Mouse (Mus musculus) adrenal gland, adult 18-20 months (tissue): Measurements from ENCODE around the gene Plekha6. TPM values are rescaled to one million over a fixed set of nuclear protein-coding genes. Genes with fewer than 3 reads are reported as not detected.

Experiments used
- DNase-seq, 2 experiments: peaks; one replicate each; pipeline ENCODE4 v3.0.0; 2021 to 2022; ENCODE audit warnings: low spot score in 2 of 2
- total RNA-seq, 2 experiments: library from RNA; stranded (reverse); gene quantifications; 1 replicate in 1 of 2; 2 replicates in 1 of 2; pipeline ENCODE4 v1.2.3; 2021

Gene Plekha6
- total RNA-seq, 2 experiments from 2014 or later, result 9.0 to 17.9 TPM

DNA sequence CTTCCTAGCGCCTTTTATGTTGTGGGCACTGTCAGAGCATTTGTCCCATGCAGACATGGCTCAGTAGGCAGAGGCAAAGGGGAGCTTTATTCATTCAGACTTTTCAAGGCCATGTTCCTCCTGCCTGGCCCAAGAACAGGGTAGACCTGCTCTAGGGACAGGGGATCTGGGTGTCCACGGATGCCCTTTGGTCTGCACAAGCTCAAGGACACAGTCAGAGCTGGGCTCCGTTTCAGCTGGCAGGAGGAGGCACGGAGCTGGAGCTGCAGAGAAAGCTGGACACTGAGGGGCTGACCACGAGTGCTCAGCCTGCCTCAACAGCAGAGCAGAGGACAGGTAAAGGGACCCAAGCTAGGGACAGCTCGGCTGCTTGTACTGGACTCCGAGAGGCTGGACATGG is 46.8 kb downstream of the Plekha6 start:
- DNase-seq, result peak in 1 of 2 experiments; percentile 47

DNA sequence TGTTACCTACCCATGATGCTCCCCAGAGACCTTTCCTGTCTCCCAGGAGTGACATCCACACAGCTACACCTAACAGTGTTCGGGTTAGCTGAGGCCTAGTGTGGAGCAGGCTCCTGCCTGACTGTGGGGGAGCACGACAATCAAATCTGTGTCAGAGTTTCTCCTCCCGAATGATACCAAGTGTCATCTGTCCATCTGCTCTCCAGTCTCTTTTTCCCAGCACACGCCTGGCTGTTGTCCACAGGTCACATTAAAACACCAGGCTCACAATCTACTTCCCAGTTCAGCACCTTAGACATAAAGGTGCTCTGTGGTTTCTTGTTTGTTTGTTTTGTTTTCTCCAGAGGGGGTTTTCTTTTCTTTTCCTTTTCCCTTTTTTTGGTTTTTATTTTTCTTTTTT is 48.3 kb downstream of the Plekha6 start:
- DNase-seq, result no peak

DNA sequence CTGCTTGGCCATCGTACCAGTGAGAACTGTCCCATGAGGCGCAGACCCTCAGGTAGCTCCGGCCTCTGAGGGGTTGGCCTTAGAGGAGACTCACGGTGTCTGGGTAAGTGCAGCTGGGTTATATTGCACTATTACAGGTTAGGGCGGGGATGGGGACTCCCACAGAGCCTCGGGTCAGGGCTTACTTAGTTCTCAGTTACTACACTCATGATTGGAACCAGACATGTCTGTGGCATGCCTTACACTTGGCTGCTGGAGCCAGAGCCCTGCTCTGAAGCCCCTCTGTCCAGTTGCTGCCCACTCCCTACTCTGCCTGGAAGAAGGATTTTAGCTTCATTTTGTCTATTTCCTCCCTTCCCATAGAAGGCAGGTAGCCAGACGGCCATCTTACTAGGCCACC is 49.1 kb downstream of the Plekha6 start:
- no peak for DNase-seq

DNA sequence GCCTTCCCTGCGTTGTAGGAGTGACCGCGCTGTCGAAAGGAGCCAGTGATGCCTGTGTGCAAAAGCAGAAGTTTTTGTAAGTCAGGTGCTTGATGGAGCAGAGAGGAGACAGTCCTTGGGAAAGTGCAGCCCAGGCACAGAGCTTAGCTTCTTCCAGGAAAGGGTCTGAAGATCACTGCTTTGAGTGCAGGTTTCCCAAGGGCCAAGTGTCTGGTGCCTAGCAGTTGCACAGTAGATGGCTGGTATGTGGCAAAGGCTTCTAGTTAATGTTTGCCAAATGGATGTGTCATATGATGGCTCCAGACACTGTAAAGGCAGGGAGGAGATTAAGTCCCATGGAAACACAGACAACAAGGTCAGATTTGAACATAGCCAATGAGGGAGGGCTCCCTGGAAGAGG is 49.9 kb downstream of the Plekha6 start:
- DNase-seq, result no peak

DNA sequence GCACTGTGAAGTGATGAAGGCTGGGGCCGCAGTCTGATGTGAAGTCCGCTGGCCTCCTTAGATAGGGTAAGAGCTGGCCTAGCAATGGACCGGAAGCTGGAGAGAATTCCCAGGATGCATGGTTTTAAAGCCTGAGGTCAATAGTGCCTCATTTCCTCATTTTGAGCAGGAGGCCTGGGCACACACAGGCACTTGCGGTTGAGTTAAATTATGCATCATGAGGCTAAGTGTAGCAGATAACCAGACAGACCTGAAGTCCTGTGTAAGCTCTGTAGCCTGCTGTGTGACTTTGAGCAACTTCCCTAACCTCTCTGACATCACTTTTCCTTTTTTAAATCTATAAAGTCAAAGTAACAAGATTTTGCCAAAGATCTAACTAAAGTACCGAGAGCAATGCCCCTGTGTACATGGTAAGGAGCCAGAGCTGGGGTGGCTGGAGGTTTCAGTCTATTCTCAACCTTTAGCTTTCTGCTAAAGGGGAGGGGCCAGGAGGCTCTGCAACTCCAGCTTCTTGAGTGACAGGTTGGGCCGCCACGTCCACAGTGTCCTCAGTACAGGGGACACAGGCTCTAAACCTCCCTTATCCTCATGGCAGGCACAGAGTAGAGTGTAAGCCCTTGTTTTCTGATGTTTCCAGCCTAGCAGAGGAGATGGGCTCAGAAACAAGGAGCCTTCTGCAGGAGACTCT is 50.8 kb downstream of the Plekha6 start:
- DNase-seq, result no peak

DNA sequence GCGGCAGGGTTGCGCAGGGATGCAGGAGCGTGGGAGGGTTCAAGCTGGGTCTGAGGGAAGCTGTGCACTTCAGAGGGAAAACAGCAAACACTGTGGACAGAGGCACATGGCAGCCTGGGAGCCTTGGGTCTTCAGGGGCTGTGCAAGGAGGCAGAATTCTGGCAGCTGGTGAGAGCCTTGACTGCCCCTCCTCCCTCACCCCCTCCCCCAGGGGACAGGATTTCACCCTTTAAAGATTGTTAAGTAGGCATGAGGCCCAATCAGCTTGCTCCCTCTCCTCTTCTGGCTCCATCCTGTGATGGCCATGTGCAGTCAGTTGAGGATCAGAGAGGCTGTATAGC is 51.3 kb downstream of the Plekha6 start:
- DNase-seq, result no peak

DNA sequence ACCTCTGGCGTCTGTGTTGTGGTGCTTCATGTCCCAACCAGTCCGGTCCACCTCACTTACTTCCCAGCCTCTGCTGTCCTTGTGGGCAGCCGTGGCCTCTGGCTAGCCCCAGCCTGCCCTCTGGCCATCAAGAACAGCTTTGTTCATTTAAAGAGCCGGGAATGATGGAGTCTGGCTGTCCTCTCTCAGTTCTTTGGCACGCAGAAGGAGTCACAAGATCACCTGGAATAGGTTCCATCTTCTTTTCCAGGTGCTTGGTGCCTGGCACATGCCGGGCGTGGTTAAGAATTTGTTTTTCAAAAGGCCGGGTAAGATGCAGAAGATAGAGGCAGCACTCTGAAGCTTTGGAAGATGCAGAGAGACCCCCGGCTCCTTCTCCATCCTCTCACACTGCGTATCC is 51.7 kb downstream of the Plekha6 start:
- DNase-seq, result no peak

DNA sequence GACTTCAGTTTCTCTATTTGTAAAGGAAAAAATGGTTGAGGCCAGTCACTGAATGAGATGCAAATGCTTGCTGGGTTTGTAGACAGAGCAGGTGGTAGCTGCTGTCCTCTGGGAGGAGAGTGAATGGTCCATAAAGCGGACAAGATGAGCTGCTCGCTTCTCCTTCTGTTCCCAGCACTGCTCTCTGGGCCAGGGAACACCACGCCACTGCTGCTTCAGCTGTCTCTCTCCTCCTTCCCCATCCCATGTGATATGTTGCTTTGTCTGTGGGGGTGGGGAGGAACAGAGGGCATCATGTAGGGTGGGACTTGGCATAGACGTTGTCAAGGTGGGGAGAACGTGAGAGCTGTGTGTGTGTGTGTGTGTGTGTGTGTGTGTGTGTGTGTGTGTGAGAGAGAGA is 53.0 kb downstream of the Plekha6 start:
- DNase-seq, result no peak

DNA sequence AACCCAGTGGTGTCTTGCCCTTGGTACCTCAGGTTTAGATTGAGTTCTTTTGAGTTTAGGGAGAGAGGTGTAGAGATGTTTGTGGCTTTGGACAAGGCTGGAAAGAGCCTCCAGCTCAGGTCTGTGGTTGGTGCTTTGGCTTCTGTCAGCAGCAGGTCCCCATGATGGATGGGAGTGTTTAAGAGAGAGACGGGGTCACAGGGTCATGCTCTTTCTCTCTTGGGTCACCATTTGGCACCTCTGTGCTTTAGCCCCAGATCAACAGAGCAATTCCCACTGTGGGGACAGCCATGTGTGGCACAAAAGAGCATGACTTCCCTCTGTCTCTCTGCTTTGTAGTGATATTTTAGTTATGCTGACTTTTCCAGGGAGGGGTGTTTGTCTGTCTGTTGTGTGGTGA is 55.1 kb downstream of the Plekha6 start:
- DNase-seq, result no peak

DNA sequence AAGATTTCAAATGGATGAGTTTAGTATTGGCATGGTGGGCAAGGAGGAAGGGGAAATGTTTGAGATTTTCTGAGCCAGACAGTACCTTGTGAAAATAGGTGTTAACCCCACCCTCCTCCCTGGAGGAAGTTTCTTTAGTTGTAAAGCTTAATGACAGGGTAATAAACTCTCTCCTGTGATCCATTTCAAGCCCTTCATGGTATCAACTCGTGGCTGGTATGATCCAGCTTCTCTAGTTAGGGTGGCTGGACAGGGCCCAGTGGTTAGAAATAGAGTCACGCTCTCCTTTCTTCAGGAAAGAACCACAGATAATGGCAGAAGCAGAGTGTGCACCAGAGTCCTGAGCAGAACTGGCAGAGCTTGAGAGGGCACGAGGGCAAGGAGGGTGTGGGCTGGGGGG is 57.4 kb downstream of the Plekha6 start:
- DNase-seq, result no peak

DNA sequence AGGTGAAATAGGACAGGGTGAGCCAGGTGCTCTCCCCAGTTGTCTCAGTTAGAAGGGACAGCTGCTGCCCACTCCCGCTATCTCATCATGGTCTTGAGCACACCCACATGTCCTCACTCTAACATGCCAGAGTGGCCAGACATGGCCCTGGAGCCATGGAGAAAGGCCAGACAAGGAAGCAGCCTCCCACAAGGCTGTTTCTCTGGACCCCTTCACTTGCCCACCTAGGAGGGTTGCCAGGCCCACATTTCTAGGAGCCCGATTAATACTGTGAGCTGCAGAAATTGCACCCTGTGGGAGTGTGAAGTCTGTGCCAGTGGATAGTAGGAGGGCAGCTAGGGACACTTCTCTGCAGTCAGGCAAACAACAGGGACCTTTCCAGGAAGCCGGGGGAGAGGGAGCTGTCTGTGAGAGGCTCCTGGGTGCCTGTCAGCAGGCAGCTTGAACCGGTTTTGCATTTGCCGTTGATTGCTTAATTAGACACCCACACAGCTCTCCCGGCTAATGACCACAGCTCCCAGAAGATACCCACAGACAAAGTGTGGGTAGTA is 58.5 kb downstream of the Plekha6 start:
- DNase-seq, result no peak

DNA sequence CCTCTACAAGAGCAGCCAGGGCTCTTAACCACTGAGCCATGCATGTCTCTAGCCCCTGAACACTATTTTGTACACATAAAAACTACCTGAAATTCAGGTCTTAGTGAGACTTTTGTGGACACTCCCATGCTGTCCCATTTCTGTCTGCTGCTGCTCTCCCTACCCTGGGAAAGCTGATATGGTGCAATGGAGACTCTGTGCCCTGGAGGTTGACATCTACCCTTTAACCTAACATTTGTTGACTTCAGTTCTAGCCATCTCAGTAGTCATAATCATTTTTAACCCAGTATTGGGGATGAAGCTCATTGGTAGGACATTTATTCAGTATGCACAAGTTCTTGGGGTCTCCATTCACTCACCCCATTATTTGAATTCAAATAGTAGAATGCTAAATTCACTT is 60.7 kb downstream of the Plekha6 start:
- DNase-seq, result no peak

DNA sequence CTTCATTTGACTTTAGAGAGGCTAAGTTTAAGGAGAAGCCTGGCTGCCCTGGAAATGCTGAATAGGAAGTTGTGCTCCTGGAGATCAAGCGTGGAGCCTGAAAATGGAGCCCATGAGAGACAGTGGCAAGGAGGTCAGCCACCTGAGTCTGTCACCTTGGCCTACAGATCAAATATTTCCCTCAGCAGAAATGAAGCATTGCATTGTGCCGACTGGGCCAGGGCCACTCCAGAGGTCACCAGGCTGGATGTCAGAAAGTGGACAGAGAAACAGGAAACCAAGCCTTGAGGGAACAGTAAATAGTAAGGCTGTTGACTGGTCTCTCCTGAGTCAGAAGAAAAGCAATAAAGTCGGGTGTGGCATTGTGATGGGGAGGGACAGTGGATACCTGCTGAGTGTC is 61.1 kb downstream of the Plekha6 start:
- DNase-seq, result no peak

DNA sequence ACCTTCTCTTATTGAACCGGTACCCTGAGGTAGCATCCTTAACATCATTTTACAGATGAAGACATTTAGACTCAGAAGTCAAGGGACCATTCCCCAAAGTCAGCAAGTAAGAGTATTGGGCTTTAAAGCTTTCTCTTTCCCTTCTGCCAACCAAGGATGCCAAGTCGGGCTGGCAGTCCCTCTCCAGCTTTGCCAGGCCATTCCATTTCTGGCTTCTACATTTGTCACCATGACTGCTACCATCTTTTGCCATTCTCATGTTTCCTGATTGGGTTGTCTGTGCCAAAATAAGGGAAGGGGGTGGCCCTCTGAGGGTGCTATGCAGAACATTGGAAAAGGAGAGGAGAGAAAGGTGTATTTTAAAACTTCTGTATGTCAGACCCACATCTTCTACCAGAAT is 61.6 kb downstream of the Plekha6 start:
- no peak for DNase-seq

DNA sequence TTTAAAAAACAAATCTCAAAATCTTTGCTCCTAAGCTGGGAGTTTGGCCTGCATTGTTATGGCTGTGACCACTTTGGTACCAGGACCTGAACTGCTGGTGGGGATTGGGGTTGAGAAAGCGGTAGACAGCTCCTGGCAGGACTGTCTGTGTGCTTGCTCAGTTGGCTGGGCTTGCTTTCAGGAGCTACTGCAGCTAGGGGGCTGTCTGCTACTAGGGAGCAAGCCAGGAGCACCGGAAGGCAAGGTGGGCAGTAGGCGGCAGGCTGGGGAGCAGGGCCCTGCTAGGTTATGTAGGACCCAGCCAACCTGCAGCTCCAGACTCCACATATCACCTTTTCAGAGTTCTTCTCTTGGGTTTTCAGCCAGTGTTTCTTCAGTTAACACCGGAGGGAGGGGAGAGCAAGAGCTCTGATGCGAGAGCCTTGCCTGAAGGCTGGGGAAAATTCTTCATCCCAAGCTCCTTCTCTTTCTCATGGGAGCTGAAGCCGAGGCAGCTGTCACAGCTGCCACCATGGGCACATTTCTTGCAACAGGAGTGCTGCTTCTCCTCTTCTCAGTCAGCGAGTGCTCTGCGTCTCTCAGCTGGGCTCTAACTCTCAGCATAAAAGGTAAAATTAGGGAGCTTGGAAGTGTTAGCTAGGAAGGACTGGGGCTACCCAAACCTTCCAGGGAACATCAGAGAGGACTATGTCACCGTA is 62.1 kb downstream of the Plekha6 start:
- DNase-seq, result no peak

DNA sequence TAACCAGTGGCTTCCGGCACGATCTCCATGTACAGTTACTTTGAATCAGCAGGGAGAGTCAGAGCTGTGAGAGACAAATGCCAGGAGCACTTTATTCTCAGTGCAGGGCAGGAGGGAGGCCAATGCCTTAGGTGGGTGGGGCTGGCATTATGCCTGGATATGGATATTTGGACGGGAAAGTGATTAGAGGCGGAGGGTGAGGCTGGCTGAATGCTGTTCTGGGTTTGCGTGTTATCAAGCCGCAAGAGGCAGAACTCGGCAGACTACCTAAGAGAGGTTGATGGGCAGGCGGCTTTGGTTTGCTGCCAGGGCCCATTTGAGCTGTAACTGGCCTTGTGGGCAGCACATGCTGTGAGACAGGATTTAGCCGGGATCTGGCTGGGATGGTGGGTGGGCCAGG is 62.9 kb downstream of the Plekha6 start:
- DNase-seq, result peak; percentile 33 to 51

DNA sequence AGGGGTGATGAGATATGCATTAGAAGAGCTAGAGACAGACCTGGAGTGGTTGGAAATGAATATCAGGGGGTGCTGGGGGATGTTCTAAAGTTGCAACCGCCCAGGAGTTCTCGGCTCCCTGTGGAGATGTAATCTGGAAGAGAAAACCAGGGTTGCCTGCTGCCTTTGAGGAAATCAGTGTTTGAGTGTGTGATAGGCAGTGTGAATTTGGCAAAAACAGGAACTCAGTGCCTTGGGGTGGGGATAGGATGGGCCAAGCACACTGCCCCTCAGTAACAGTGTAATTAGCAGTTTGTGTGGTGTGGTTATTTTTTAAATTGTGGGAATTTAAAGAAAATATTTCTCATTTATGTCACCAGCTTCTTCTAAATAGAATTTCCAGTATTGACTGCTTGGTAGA is 63.4 kb downstream of the Plekha6 start:
- no peak for DNase-seq

DNA sequence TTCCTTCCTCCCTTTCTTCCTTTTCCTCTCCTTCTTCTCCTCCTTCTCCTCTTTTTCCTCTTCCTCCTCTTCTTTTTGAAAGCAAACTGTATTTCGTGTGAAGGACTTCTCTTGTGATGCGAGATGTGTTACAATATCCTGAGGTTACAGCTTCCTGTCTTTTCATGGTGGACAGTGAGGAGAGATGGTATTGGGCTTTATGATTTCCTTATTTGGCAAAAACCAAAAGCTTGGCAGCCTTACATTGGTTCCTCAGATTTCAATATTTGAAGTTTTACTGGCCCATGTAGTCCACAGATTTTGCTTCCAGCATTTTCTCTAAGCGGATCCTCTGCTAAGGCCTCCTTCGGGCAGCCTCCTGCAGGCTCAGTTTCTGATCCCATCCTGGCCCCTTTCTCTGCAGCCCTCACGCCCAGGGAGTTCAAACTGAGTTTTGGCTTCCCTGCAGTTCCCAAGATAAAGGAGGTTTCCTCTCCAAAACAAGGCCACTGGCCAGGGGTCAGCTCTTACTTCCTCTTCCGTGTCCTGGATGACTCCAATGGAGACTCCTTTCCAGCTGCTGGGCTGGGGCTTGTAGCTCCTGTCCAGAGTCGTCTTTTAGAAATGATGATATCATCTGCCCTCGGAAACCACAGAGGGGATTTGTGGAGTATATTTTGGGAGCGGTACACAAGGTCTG is 64.9 kb downstream of the Plekha6 start:
- no peak for DNase-seq

DNA sequence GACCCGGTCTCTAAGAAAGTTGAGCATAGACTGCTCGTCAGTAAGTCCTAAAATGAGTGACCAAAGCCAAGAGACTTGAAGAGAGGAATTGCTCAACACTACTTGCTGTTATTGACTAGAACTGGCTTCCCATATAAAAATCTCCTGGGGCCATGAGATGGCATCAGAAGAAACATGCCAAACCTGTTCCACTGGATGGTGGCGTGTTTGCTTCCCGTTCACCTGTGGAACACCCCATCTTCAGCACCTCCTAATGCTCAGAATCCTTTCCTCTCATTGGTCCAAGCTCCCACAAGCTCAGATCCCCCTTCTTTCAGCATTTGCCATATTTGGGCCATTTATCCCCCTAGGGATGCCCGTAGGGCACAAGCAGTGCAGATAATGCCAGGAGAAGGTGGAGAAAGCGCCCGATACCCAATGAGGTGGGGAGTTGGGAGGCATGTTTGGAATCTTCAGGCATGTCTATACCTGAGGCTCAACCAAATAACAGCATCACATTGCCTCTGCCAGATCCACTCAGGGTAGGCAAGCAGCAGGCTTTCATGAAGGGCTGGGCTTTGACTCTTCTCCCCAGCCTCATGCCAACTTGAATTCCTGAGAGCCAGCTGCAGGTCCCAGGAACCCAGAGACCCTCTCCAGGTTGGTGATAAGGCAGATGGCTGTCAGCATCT is 67.6 kb downstream of the Plekha6 start:
- DNase-seq, result no peak

DNA sequence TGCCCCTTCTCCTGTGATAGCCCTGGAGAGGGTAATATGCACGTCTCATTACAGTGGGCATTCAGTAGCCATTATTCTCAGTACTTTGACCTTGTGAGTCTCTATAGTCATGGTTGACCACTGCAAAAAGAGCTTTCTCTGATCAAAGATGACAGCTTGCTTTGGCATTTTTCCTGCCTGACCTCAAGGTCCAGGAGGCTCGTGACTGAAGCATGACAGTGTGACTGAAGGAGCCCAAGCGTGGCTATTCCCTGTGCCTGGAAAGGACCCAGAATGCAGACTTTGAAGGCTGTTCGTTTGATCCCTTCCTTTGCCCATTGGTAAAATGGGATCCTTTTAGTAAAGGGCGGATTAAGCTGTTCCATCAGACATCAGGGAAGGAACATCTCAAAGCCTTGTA is 71.9 kb downstream of the Plekha6 start:
- DNase-seq, result peak in 1 of 2 experiments; percentile 46

DNA sequence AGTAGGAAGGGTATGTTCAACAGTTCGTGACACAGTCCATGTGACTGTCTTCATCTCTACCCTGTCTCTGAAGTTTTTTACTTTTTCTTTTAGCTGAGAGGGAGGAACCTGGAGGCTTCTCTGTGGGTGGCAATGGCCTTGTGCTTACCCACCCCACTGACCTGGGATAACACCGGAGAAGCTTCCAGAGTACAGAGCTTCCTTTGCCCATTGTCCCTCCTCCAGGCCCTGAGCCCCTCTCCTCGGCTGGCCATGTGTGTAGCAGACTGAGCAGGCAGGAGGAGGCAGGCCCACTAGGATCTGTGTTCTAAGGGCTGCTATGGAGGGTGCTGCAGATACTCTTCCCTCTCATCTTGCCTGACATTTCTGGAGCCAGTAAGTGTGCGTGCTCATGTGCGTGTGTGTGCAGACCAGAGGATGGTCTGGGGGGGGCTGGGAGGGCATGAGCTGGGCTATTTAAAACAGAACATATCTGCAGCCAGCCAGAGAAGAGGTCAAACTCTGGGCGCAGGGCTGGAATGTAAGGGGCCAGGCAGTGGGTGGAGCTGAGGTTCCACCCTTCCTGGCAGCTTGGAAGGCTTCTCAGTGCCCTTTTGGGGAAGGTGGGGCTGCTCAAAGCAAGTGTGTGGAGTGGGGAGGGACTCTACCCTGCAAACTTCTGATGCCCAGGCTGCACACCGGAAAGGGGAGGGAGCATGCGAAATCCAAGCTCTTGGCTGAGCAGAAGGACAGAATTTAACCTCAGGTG is 72.9 kb downstream of the Plekha6 start:
- no peak for DNase-seq
